Mouse (Mus musculus): ENCODE measurements around the gene Mrm1. TPM values are rescaled to one million over a fixed set of nuclear protein-coding genes. Genes with fewer than 3 reads are reported as not detected.
A peak's percentile ranks its signal among the peaks of the same experiment; 100 is the strongest.
"Not testable (repeated sequence)": the region's sequence is repeated elsewhere in the genome, so short reads cannot be mapped to it uniquely, and the experiment has no call there.

Mrm1 gene
- polyA plus RNA-seq, 1 experiment from 2014 or later = 8.9 TPM

GRCm38 (mm10) chr11:84846741-84847474, 27.6 kb upstream of the Mrm1 start:
- no peaks in the 10 kb centered on the region for H3K27me3 ChIP-seq (replicated peaks; ENCODE audit: control insufficient read depth, insufficient read depth, low read length)
- H3K9ac ChIP-seq (ENCODE audit: low read depth, low read length) = no peak overlapping the region
- no peaks in the 10 kb centered on the region for H3K9me3 ChIP-seq (ENCODE audit: control insufficient read depth)
- H3K36me3 ChIP-seq (ENCODE audit: control insufficient read depth, insufficient read depth) = peaks cover 41% of the 10 kb centered on the region
- ATAC-seq = no peak
- no peak overlapping the region for H3K4me3 ChIP-seq (ENCODE audit: low read depth, low read length)
- 95% methylated on average over 15 of the region's 15 CpGs for WGBS
- no peak for TF ChIP-seq CTCF (IDR thresholded peaks at IDR 0.05; ENCODE audit: low read depth)
- no peak overlapping the region for H3K27ac ChIP-seq (ENCODE audit: low read depth, low read length)
- H3K4me2 ChIP-seq (replicated peaks; ENCODE audit: low read depth) = no peak overlapping the region
- H3K4me1 ChIP-seq (replicated peaks; ENCODE audit: control insufficient read depth, insufficient read depth, low read length) = no peaks in the 10 kb centered on the region

DNA sequence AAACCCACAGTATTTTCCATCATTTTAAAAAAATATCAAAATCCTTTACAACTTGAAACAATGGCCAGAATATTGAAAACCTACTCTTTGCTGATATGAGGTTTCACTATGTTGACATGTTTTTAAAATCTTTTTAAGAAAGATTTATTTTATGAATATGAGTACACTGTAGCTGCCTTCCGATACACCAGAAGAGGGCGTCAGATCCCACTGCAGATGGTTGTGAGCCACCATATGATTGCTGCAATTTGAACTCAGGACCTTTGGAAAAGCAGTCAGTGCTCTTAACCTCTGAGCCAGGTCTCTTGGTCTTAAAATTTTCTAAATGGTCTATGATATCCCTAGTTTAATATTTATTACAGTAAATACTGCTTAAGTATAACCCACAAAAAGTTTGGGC, 20.0 kb upstream of the Mrm1 start:
- no peak for ATAC-seq
- H3K9ac ChIP-seq (ENCODE audit: low read depth, low read length) = no peak overlapping the region
- no peak overlapping the region for H3K4me3 ChIP-seq (ENCODE audit: low read depth, low read length)
- no peaks in the 10 kb centered on the region for H3K27me3 ChIP-seq (replicated peaks; ENCODE audit: control insufficient read depth, insufficient read depth, low read length)
- WGBS = 88% methylated on average over 2 of the region's 2 CpGs
- no peak overlapping the region for H3K4me2 ChIP-seq (replicated peaks; ENCODE audit: low read depth)
- no peaks in the 10 kb centered on the region for H3K9me3 ChIP-seq (ENCODE audit: control insufficient read depth)
- no peak overlapping the region for H3K27ac ChIP-seq (ENCODE audit: low read depth, low read length)
- peak; percentile 45 for TF ChIP-seq CTCF (IDR thresholded peaks at IDR 0.05; ENCODE audit: low read depth)
- H3K36me3 ChIP-seq (ENCODE audit: control insufficient read depth, insufficient read depth) = peaks cover 52% of the 10 kb centered on the region
- no peaks in the 10 kb centered on the region for H3K4me1 ChIP-seq (replicated peaks; ENCODE audit: control insufficient read depth, insufficient read depth, low read length)

GRCm38 (mm10) chr11:84829495-84829894, 10.2 kb upstream of the Mrm1 start:
- Histone ChIP-seq H3K27ac (ENCODE audit: low read depth, low read length) (peak overlapping the region; percentile 94), H3K4me2 (replicated peaks; ENCODE audit: low read depth) (peak overlapping the region; percentile 93), H3K9ac (ENCODE audit: low read depth, low read length) (peak overlapping the region; percentile 97; the same call in 1 of the 2 replicates), H3K36me3 (ENCODE audit: control insufficient read depth, insufficient read depth) (peaks cover 32% of the 10 kb centered on the region), H3K4me3 (ENCODE audit: low read depth, low read length) (peak overlapping the region; percentile 86)
- not testable (repeated sequence) for H3K9me3 ChIP-seq (ENCODE audit: control insufficient read depth); ATAC-seq; H3K27me3 ChIP-seq (replicated peaks; ENCODE audit: control insufficient read depth, insufficient read depth, low read length); H3K4me1 ChIP-seq (replicated peaks; ENCODE audit: control insufficient read depth, insufficient read depth, low read length)
- WGBS = 44% methylated on average over 11 of the region's 11 CpGs

DNA sequence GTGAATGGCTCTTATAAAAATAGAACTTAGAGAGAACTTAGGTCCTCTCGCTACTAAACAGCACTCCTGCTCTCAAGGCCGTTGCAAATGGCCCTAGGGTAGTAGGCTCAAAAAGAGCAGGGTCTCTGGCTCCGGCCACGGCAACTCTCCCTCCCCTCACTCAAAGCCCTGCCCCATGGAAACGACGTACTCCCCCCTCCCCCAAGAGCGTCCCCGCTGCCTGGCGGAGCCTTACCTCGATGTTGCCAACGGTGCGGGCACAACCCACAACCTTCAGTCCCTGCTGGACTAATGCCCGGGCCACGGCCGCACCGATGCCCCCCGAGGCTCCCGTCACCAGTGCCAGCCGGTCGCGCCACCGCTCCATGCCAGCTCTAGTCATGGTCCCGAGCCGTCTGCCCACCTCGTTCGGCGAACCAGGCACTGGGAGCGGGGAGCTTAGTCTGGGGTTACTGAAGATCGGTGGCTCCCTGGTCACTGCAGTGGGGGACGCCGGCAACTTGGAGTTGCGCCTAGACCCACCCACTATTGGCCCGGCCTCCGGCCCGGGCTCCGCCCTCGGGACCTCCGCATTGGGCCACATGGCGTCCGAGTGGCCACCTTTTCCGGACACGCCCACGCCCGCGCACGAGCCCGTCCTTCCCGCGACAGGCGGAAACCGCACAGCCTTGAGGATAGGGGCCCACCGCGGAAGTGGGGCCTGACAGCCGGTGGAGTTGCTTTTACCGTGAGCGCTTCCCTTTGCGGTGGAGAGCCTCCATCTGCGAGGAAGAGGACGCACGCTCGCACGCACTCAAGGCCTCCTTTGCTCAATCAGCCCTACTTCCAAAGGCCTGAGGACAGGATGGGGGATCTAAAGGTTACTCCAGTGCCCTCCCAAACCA, 9.4 kb upstream of the Mrm1 start, which contains the start of gene Dhrs11:
Gene Dhrs11, minus strand, starts transcription at position 479 of the 884 bp plus-strand sequence.
- peak within 1 kb of the TSS; percentile 86 for H3K4me3 ChIP-seq (ENCODE audit: low read depth, low read length)
- H3K36me3 ChIP-seq (ENCODE audit: control insufficient read depth, insufficient read depth) = peaks cover 26% of the 10 kb centered on the region
- under 1% methylated on average over 62 of the region's 62 CpGs for WGBS

DNA sequence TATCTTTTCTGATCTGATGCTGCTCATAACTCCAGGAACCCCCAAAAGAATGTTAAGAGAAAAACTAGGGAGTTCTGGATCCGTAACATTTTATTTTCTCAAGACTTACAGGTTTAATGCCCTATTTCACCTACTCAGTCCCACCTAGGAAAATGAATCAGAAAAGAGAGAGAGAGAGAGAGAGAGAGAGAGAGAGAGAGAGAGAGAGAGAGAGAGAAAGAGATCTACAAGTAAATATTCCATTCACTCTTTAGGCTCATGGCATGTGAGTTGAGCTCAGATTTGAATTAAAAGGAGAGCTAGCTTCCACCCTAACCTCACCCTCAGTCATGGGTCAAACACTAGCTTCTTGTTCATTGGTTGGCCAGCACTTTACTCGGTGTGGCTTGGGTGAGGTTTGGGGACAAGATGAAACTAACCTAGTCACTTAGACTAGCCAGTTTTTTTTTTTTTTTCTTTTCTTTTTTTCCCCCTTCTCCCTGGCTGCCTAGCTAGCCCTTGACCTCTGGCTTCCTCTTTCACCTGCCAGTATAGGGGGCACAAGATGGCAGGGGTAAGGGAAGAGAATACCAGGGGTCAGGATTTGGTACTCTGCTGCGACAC, 8.7 kb upstream of the Mrm1 start:
- H3K36me3 ChIP-seq (ENCODE audit: control insufficient read depth, insufficient read depth) = peaks cover 26% of the 10 kb centered on the region
- H3K9me3 ChIP-seq (ENCODE audit: control insufficient read depth) = no peaks in the 10 kb centered on the region
- H3K4me1 ChIP-seq (replicated peaks; ENCODE audit: control insufficient read depth, insufficient read depth, low read length) = 0 out of 2 replicates have a peak, but pooled peaks cover 4% of the 10 kb centered on the region
- no peak for ATAC-seq
- no peaks in the 10 kb centered on the region for H3K27me3 ChIP-seq (replicated peaks; ENCODE audit: control insufficient read depth, insufficient read depth, low read length)
- TF ChIP-seq CTCF (IDR thresholded peaks at IDR 0.05; ENCODE audit: low read depth) = no peak
- peak overlapping the region; percentile 86 for H3K4me3 ChIP-seq (ENCODE audit: low read depth, low read length)
- WGBS = 31% methylated on average over 3 of the region's 3 CpGs
- peak overlapping the region; percentile 97 for H3K9ac ChIP-seq (ENCODE audit: low read depth, low read length)
- H3K27ac ChIP-seq (ENCODE audit: low read depth, low read length) = peak overlapping the region; percentile 94
- H3K4me2 ChIP-seq (replicated peaks; ENCODE audit: low read depth) = peak overlapping the region; percentile 93

More for the DNA sequence above, 9.4 kb upstream of the Mrm1 start, which contains the start of gene Dhrs11:
- peak within 1 kb of the TSS; percentile 93 for H3K4me2 ChIP-seq (replicated peaks; ENCODE audit: low read depth)
- no peaks in the 10 kb centered on the region for H3K27me3 ChIP-seq (replicated peaks; ENCODE audit: control insufficient read depth, insufficient read depth, low read length)
- peak within 1 kb of the TSS; percentile 94 for H3K27ac ChIP-seq (ENCODE audit: low read depth, low read length)
- 0 out of 2 replicates have a peak, but pooled peaks cover 4% of the 10 kb centered on the region for H3K4me1 ChIP-seq (replicated peaks; ENCODE audit: control insufficient read depth, insufficient read depth, low read length)
- H3K9me3 ChIP-seq (ENCODE audit: control insufficient read depth) = no peaks in the 10 kb centered on the region
- H3K9ac ChIP-seq (ENCODE audit: low read depth, low read length) = peak within 1 kb of the TSS; percentile 97
- ATAC-seq = peak; percentile 88
- TF ChIP-seq CTCF (IDR thresholded peaks at IDR 0.05; ENCODE audit: low read depth) = no peak

GRCm38 (mm10) chr11:84827492-84827891, 8.2 kb upstream of the Mrm1 start:
- Histone ChIP-seq H3K4me1 (replicated peaks; ENCODE audit: control insufficient read depth, insufficient read depth, low read length) (0 out of 2 replicates have a peak, but pooled peaks cover 4% of the 10 kb centered on the region), H3K27ac (ENCODE audit: low read depth, low read length) (peak overlapping the region; percentile 94), H3K9ac (ENCODE audit: low read depth, low read length) (no peak overlapping the region), H3K4me3 (ENCODE audit: low read depth, low read length) (peak overlapping the region; percentile 86), H3K36me3 (ENCODE audit: control insufficient read depth, insufficient read depth) (peaks cover 23% of the 10 kb centered on the region), H3K9me3 (ENCODE audit: control insufficient read depth) (no peaks in the 10 kb centered on the region), H3K27me3 (replicated peaks; ENCODE audit: control insufficient read depth, insufficient read depth, low read length) (no peaks in the 10 kb centered on the region), H3K4me2 (replicated peaks; ENCODE audit: low read depth) (peak overlapping the region; percentile 93)
- TF ChIP-seq CTCF (IDR thresholded peaks at IDR 0.05; ENCODE audit: low read depth) = no peak
- ATAC-seq = peak; percentile 50
